Mouse (Mus musculus) thymus, postnatal 25 days (tissue): ENCODE results near the gene Naaladl1.
A peak's percentile ranks its signal among the peaks of the same experiment; 100 is the strongest.
"Not testable (repeated sequence)": the region's sequence is repeated elsewhere in the genome, so short reads cannot be mapped to it uniquely, and the experiment has no call there.

ENCODE experiments used
- DNase-seq: peaks from one replicate; pipeline ENCODE4 v3.0.0; 2022

Naaladl1 gene

DNA sequence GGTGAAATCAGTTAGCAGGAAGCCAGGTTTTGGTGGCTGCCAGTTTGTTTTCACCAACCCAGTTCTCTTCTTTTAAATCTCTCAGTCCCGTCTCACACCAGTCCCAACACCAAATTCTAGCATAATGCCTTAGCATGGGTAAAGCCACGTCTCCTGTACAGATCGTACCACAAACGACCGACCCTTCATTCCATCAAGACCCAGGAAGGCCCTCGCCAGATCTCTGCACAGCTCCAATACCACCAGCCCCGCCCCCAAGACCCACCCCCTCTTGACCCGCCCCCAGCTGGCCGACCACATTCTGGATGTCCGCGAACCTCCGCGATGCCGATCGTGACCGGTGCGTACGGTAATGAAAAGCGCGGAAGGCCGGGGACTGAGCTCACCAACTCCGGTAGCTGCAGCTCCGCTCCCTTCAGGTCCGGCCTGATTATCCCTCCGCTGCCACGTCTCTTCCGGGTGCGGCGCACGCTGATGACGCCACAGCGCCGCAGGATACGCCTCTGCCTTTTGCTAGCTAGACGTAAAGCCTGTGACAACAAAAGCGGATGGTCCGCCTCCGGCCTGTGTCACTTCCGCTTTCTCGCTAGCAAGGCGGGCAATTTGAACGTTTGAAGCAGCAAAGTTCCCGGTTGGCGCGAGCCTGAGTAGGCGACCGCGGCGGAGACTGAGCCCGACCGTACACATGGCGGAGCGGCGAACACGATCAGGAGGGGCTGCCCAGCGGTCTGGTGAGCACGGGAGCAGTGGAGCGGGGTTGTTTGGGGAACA lies 20.9 kb upstream of the Naaladl1 start, which contains the start of the genes Zfpl1 and Cdca5:
Zfpl1 (minus strand) TSS at position 479 of the 771 bp plus-strand sequence.
Cdca5 (plus strand) TSS at position 506 of the 771 bp plus-strand sequence.
- DNase-seq: peak; percentile 94

DNA sequence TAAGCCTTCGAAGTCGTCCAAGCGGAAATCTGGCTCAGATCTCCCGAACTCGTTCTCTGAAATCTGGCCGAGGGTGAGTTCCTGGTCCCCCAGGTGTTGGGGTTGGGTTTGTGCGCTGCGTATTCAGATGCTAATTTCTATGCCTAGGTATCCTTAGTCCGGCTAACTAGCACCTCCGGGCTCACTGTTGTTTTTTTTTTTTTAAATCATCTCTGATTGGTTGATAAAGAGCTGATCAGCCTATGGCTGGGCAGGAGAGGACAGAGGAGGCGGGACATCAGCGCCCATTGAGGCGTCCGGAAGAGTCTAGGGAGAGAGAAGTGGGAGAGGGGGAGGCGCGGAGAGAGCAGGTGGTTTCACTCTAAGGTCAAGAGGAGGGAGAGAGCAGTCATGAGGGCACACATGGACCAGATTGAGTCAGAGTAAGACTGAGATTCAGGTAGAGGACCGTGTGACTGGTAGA lies 20.1 kb upstream of the Naaladl1 start:
- DNase-seq: peak; percentile 70

DNA sequence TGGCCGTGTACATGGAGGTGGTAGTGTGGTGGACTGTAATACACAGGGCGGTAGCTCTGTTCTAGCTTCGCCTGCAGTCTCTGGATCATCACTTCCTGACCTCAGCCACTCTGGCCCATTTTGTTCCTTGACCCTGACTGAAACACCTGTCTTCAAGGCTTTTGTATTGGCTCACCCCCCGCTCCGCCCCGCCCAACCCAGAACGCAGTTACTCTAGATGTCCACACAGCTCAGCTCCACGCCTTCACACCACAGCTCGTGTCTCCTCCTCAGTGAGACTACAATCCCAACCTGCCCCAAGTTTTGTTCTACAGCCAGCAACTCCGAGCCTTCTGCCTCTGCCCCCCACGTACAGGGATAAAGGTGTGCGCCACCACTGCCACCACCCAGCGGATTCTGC lies 16.7 kb upstream of the Naaladl1 start:
- no peak for DNase-seq

DNA sequence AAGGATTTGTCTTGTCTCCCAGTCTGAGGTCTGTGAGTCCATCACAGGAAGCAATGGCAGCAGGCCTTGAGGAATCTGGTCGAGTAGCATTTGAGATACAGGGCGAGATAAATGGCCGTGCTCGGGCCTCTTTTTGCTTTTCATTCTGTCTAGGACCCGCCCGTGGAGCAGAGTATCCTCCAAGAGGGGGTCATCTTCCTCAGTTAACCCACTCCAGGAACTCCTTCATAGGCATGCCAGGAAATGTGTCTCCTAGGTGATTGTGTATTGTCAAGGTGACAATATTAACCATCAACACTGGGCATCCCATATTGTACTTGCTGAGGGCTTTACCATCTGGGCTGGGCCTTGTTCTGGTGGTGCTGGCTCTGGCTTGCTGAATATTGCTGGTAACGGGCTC lies 11.5 kb upstream of the Naaladl1 start, which contains the start of gene AC131692.1:
AC131692.1 (plus strand) TSS at position 301 of the 400 bp plus-strand sequence.
- no peak for DNase-seq

DNA sequence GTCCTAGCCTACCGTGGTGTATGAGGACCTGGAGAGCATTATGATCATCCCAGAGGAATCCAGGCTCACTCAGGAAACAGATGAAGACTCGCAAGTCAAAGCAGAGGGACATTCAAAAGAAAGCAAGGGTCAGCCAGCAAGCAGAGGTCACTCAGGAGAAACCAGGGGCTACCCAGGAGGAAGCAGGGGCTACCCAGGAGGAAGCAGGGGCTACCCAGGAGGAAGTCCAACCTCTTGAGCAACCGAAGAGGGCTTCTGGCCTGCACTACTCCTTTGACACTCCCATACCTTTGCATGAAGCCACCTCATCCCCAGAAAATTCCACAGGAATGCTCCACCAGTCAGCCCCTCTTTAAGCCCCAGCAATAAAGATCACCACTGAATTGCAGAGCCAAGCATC lies 7.7 kb upstream of the Naaladl1 start:
- no peak for DNase-seq

DNA sequence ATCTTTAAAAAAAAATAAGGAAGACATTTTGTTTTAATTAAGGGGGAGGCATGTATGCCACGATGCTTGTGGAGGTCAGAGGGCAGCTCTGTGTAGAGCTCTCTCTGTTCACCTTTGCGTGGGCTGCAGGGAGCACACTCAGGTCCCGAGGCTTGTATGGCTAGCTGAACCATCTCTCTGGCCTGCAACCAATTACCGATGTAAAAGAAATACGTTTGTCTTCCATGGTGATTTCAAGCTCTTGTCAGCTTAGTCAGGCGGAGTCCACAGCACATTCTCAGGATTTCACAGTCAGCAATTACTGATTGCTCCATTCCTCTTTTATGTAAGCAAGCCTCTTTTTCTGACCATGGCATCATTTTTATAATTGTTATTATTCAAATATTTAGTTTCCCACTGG lies 4.4 kb upstream of the Naaladl1 start:
- DNase-seq: no peak

DNA sequence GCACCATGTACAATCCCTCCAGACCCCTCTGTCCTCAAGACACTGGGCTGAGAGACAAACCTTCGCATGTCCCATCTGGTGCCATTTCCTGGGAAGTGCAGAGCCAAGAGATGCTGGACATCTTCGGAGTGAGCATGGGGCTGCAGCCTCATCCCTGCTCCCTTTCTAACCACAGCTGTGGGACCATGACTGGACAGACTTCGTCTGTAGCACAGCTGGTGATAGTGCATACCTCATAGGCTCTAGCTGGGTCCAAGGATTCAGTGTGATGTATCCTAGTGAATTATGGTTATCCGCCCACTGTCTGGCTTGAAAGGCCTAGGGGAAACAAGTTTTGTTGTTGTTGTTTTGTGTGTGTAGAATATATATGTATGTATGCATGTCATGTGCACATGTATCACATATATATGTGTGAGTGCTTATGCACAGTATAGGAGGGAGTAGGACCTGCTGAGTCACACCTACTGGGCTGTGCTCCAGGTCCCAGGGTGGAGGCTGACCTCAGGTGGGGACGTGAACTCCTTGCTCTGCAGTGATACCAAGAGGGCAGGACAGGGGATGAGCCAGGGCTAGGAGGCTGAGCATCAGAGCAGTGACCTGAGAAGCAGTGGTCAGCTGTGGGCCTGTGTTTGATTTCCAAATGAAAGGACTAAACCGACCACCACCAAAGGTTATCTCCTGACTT lies 3.3 kb upstream of the Naaladl1 start:
- no peak for DNase-seq

DNA sequence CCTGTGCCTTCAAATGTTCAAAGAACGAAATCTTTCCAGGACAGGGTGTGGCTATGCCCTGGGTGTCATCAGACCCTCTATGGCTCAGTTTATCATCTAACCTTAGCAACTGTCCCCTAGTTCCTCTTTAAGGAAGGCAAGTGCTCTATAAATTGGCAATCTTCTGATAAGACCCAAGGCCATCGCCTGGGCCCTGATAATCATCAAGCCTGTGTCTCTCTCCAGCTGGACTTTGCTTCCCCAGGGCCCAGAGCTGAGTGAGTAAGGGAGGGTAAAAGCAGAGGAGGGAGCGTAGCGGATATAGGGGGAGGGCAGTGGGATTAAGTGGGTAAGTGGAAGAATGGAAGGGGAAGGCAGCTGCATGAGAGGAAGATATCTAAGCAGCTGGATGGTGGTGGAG lies 1.1 kb upstream of the Naaladl1 start:
- no peak for DNase-seq

DNA sequence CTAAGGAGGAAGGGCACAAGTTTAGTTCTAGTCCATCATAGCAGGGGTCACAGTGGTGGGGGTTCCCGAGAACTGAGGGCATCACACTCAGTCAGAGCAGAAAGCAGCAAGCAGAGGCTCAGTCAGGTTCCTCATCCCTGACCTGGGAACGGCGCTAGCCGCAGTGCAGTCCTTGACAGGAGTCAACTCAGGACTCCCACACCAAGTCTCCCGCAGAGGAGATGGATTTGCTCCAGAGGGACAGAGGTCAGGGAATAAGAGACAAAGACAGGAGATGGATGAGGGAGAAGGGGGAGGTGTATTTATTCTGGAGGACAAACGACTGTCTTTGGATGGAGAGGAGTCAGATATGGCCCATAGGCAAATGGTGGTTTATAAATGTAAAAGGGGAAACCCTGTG lies 7.5 kb downstream of the Naaladl1 start:
- no peak for DNase-seq

DNA sequence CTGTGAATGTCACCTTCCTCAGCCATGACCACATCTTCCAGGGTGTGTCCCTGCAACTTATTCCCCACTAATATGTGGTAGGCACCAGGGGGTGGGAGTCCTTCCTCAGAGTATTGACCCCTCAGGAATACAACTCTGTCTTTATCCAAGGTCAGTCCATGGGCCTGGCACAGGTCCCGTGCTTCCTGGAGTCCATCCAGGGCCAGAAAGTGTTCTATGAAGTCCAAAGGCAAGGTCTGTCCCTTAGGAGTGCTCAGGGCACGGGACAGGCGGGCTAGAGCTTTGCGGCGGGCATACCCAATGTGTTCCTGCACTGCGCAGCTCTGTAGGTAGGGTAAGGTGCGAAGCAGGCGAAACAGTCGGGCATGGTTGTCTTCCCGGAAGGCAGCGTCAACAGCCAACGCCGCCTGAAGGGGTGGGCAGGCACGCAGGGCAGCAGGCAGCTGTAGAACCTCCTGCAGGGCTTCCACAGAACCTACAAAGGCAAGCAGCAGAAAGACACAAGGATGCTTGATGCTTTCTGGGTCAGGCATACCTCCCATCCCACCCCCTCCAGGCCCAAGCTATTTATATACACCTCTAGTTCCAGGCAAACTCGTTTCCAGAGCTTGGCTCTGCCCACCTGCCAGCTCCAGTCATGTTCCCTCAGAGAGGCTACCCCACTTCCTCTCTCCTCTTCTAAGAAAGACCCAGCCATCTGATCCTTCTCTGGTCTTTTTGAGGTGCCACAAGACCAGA lies 10.7 kb downstream of the Naaladl1 start:
- no peak for DNase-seq

DNA sequence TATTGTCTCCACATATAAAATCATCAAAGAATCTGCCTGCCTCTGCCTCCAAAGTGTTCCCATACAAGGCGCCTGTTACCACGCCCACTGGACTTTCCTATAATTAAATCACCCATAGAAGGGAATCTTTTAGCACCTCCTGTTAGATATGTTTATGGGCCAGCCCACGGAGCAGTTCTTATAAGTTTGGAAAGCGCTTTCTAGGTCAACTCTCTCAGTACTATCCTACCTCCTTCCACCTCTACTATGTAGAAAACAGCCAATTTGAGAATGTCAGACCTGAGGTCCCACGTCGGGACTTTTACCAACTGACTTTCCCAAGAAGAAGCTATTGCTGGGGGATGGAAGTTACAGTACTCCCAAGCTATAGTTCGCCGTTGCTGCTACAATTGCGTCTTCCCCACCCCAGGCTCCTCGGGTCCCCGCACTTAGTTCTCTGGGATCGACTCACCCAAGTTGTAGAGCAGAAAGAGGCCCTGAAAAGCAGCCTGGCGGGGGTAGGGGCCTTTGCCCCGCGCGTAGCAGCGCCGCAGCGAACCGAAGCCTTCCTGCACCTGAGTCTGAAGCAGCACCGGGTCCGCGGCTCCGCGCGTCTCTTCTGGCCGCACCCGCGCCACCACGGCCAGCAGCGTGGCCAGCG lies 11.9 kb downstream of the Naaladl1 start:
- no peak for DNase-seq

DNA sequence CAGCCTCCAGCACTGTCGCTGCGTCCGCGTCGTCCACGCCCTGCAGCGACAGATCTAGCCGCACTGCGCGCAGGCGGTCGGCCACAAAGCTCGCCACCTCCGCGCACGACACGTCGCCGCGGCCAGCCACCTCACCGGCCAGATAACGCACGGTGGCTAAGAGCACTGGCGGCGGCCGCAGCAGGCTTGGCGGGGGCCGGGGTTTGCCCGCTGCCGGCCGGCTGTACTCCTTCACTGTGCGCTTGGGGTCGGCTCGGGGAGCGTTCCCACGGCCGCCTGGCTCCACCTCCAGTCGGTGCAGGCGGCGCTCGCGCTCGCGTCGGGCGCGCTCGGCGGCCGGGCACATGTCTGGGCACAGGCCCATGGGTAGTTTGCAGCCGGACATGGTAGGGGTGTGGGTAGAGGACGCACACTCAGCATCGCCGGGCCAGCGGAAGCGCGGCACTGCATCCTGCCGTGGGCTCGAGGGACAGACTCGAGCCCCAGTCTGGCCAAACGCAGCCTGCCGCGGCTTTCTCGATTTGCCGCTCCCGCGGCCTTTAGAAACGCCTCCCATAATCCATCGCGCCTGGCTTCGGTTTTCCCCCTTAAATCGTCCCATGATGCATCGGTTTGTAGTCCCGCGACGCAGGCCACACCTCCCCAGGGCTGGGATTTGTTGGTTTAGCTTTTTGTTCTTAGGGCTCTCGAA lies 12.5 kb downstream of the Naaladl1 start, which contains the start of gene Sac3d1:
Sac3d1 (minus strand) TSS at position 665 of the 691 bp plus-strand sequence.
- peak; percentile 90 for DNase-seq

DNA sequence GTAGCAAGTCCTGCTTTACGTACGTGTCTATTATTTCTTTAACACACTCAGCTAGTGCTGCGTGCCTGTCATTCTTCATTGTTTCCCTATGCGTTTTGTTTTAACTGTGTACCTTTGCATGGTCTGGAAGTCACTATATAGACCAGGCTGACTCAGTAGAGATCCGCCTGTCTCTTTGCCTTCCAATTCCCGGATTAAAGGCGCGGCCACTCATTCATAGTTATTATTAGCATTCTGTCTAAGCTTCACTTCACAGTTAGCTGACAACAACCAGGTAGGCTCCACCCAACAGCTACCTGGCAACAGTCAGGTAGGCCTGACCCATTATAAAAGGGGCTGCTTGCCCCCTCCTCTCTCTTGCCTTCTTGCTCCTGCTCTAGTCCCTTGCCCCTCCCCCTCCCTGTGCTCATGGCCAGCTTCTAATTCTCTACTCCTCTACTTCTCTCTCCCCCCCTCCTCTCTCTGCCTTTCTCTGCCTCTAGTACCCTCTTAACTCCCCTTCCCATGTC lies 13.1 kb downstream of the Naaladl1 start:
- no peak for DNase-seq

DNA sequence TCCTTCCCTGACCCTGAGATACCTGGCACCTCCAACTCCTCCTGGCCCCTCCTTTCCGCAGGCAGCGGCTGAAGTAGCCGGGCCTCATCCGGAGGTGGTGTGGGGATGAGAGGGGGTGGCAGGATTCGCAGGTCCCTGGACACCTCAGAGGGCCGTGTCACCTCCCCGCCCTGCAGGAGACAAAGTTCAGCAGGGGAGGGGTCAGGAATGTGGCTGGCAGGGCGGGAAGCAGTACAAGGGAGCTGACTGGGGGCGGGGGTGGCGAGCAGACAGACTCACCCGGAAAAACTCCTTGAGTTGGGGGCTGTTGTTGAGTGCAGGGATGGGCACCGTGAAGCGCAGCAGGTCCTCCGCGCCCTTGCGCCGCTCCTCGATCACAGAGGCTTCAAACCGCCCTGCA lies 16.2 kb downstream of the Naaladl1 start:
- no peak for DNase-seq

DNA sequence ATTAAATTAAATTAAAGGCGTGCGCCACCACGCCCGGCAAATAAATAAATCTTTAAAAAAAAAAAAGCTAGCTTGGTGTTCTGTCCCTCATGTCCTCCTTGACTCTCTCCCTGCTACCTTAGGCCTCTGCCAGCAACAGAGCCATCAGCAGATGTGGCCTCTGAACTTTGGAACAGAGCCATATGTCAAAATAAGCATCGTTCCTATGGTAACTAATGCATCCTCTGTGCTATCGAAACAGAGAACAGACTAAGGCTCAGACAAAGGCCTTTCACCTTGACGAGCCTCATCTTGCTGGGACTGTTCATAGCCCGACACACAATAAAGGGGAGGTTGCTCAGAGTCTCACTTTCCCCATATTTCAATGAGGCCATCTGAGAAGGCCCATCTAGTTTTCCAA lies 17.7 kb downstream of the Naaladl1 start:
- DNase-seq: no peak

DNA sequence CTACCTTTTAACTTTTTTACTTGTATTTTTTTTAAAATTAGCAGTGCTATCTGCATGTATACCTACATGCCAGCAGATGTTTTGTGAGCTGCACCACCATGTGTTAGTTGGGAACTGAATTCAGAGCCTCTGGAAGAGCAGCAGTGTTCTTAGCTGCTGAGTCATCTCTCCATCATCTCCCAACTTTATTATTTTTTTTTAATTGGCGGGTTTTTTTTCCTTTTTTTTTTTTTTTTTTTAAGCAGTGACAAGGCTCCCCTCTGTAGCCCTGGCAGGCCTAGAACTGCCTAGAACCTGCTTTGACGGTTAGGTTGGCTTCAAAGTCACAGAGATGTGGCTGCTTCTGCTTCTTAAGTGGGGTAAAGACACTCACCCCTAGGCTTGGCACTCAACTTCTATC lies 19.3 kb downstream of the Naaladl1 start:
- DNase-seq: no peak

DNA sequence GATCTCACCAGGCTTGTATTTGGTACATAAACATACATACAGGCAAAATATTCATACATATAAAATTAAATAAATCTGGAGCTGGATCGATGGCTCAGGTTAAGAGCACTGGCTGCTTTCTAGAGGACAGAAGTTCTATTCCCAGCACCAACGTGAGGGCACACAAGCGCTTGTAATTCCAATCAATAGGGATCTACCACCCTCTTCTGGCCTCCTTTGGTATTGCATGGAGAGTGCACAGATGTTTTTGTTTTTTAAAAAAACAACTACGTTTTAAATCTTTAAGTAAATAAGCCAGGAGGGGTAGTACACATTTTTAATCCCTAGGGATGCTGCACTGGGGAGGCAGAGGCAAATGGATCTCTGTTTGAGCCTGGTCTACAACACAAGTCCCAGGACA lies 20.7 kb downstream of the Naaladl1 start:
- DNase-seq: peak; percentile 48

DNA sequence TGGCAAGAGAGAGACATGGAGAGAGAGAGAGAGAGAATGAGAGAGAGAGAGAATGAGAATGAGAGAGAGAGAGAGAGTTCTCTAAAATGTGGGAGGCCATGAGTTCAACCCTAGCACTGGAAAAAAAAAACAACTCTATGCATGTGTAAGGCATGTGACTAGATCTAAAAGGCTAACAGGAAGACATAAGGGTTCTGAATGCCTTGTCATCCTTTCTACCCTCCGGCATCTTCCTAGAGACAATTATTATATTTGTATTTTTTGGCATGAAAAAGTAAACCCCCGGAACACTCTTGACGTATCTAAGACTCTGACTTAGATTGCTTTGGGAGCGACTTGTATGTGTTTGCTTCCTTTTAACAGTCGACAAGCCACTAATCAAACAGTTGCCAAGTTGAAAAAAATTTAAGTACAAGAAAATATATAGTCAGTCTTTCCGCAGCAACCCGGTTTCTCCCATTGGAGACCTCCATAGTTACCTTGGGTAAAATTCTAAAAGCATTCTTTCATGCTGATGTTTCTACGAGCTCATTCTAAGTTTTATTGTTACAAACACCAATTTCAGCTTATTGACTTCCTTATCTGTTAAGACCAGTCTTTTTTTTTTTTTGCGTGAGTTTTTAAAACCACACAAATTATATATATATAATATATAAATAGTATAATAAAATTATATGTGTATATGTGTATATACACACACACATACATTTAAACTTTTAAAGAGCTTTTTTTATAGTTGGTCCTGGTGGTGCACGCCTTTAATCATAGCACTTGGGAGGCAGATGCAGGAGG lies 21.4 kb downstream of the Naaladl1 start:
- no peak for DNase-seq

DNA sequence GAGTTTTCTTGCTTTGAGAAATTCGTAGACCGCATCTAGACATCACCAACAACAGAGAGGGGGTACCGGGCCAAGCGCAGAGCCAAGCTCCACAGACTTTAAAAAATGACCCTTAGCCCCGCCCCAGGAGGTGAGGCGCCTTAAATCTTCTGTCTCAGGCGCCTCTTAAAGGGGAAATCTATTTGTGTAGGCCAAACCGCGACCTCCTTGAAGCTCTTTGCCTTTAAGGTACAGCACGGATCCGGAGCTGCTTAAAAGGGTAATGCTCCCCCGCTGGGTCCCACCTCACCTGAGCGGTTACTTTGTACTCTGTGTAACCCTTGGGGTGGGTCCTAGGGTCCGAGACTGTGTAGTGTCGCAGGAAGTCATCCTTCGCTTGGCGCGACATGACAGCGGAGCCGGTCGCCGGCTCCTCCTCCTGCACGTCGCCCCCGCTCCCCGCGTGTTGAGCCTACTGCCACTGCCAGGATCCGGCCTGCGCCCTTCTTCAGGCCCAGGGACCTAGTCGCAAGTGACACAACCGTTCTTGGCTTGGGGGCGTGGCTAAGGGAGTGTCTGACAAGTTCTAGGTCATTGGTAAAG lies 22.3 kb downstream of the Naaladl1 start, which contains the start of gene Snx15:
Snx15 (minus strand) TSS at position 545 of the 582 bp plus-strand sequence.
- DNase-seq: peak; percentile 97

DNA sequence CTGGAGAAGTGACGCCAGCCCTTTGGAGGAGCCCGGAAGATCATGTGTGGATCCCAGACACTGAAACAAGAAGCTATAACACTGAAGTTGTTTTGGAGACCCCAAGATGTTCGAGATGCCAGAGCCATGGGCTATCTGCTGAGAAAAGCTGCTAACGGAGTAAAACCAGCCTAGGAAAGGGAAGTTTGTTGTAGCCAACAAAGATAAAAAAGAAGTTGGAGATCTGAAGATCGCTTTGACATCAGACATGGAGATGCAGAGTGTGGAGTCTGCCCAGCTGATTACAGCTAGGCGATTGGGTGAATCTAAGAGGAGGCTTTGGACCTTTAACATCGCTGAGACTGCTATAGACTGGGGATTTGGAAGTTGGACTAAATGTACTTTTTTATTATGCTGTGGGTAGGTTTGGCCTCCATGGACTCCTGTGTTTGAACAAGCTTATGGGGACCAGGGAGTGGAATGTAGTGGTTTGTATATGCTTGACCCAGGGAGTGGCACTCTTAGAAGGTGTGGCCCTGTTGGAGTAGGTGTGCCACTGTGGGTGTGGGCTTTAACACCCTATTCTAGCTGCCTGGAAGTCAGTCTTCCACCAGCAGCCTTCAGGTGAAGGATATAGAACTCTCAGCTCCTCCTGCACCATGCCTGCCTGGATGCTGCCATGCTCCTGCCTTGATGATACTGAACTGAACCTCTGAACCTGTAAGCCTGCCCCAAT lies 25.0 kb downstream of the Naaladl1 start:
- not testable (repeated sequence) for DNase-seq
